Mouse (Mus musculus) gastrocnemius, postnatal 25 days (tissue): ENCODE data around the gene 4930558K02Rik. TPM values are rescaled to one million over a fixed set of nuclear protein-coding genes. Genes with fewer than 3 reads are reported as not detected.

Experiments used
- DNase-seq: peaks from one replicate; pipeline ENCODE4 v3.0.0; 2022
- long read RNA-seq, 2 experiments: library from polyadenylated mRNA; stranded (forward); transcript quantifications; one replicate each; pipeline ENCODE4 v2.0.0; 2021
- total RNA-seq, 2 experiments: library from RNA; stranded (reverse); gene quantifications; 1 replicate in 1 of 2; 2 replicates in 1 of 2; pipeline ENCODE4 v1.2.3; 2021

The 4930558K02Rik gene
- total RNA-seq = not detected
- long read RNA-seq, experiment 1 = 0 reads
- long read RNA-seq, experiment 2 = 0 reads

GRCm38 (mm10) chr1:161979536-161979935 is at the start of gene 4930558K02Rik:
Gene 4930558K02Rik (minus strand): TSS chr1:161979636.
- DNase-seq = no peak

GRCm38 (mm10) chr1:162023681-162024270 is 44.3 kb upstream of the 4930558K02Rik start:
- DNase-seq = no peak

- no peak for DNase-seq
Measured at GRCm38 (mm10) chr1:162020766-162021165, 41.3 kb upstream of the 4930558K02Rik start.

- DNase-seq = no peak
Measured at GRCm38 (mm10) chr1:162020303-162020731, 40.9 kb upstream of the 4930558K02Rik start.

GRCm38 (mm10) chr1:162018601-162018977 is 39.2 kb upstream of the 4930558K02Rik start:
- DNase-seq = no peak

- no peak for DNase-seq
Measured at GRCm38 (mm10) chr1:162017975-162018600, 38.7 kb upstream of the 4930558K02Rik start.

- no peak for DNase-seq
Measured at GRCm38 (mm10) chr1:162016982-162017381, 37.5 kb upstream of the 4930558K02Rik start.

- DNase-seq = no peak
Measured at GRCm38 (mm10) chr1:162015247-162015862, 35.9 kb upstream of the 4930558K02Rik start.

- DNase-seq = no peak
Measured at GRCm38 (mm10) chr1:162013561-162013960, 34.1 kb upstream of the 4930558K02Rik start.

GRCm38 (mm10) chr1:162011523-162012245 is 32.2 kb upstream of the 4930558K02Rik start:
- no peak for DNase-seq

GRCm38 (mm10) chr1:162009086-162009485 is 29.6 kb upstream of the 4930558K02Rik start:
- no peak for DNase-seq

GRCm38 (mm10) chr1:162008631-162009067 is 29.2 kb upstream of the 4930558K02Rik start:
- DNase-seq = no peak

- no peak for DNase-seq
Measured at GRCm38 (mm10) chr1:162008208-162008607, 28.8 kb upstream of the 4930558K02Rik start.

- DNase-seq = no peak
Measured at GRCm38 (mm10) chr1:162006109-162006508, 26.7 kb upstream of the 4930558K02Rik start.

- peak; percentile 35 for DNase-seq
Measured at GRCm38 (mm10) chr1:162004821-162005770, 25.7 kb upstream of the 4930558K02Rik start.

- DNase-seq = no peak
Measured at GRCm38 (mm10) chr1:162004518-162004780, 25.0 kb upstream of the 4930558K02Rik start.

GRCm38 (mm10) chr1:162003729-162004517 is 24.5 kb upstream of the 4930558K02Rik start:
- no peak for DNase-seq

- DNase-seq = no peak
Measured at GRCm38 (mm10) chr1:162001328-162001727, 21.9 kb upstream of the 4930558K02Rik start.

- peak; percentile 20 for DNase-seq
Measured at GRCm38 (mm10) chr1:161999882-162000371, 20.5 kb upstream of the 4930558K02Rik start.

- DNase-seq = no peak
Measured at GRCm38 (mm10) chr1:161999338-161999737, 19.9 kb upstream of the 4930558K02Rik start.

- DNase-seq = no peak
Measured at GRCm38 (mm10) chr1:161998781-161999180, 19.3 kb upstream of the 4930558K02Rik start.
